Mouse (Mus musculus) urinary bladder, adult 18-20 months (tissue): Measurements from ENCODE around the gene Gcnt4.
"Not testable (repeated sequence)": the region's sequence is repeated elsewhere in the genome, so short reads cannot be mapped to it uniquely, and the experiment has no call there.

Experiments
- DNase-seq, 2 experiments: peaks; one replicate each; pipeline ENCODE4 v3.0.0; 2022; ENCODE audit warnings: low spot score in 2 of 2, mixed read lengths in 2 of 2

Gcnt4 gene

DNA sequence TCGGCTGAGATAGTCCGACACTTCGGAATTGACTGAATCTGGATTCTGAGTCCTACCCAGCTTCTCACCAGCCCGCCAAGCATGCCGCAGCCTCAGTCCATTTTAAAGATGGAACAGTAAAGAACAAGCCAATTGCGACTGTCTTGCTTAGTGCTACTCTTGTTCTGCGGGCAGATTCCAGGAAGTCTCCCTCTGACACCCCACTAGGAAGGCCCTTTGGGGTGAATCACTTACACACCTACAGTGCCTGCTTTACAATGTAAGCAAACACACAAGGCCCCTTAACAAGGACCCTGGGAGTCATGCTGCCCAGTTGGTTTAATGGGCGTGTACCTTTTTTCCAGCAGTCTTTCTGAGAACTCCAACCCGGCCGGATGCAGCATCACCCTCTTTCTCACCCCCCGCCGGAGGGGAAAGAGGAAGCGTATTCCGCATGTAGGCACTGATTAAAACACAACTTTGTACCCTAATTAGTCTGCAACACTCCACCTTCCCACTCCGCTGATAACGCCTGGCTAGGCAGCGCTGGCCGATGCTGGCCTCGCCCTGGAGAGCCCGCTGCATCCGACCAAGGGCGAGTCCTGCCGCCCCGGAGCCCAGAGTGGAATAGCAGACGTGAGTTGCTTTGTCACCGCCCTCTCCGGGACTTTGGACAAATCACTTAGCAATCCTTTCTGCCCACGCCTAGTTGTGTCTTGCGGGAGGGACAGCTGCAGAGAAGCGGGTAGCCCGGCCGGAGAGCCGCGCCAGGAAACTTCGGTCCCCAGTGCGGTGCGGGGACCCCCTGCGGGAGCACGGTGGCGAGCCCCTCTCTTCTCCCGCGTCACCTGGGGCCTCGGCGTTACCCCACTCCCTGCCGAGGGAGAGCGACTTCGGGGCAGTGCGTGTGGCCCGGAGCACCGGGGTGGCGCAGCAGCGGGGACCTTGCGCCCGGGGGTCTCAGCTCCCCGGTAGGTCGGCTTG is at the start of gene Gcnt4:
Gcnt4 (plus strand) TSS at position 691 of the 963 bp plus-strand sequence.
- peak; percentile 41 to 45 for DNase-seq

DNA sequence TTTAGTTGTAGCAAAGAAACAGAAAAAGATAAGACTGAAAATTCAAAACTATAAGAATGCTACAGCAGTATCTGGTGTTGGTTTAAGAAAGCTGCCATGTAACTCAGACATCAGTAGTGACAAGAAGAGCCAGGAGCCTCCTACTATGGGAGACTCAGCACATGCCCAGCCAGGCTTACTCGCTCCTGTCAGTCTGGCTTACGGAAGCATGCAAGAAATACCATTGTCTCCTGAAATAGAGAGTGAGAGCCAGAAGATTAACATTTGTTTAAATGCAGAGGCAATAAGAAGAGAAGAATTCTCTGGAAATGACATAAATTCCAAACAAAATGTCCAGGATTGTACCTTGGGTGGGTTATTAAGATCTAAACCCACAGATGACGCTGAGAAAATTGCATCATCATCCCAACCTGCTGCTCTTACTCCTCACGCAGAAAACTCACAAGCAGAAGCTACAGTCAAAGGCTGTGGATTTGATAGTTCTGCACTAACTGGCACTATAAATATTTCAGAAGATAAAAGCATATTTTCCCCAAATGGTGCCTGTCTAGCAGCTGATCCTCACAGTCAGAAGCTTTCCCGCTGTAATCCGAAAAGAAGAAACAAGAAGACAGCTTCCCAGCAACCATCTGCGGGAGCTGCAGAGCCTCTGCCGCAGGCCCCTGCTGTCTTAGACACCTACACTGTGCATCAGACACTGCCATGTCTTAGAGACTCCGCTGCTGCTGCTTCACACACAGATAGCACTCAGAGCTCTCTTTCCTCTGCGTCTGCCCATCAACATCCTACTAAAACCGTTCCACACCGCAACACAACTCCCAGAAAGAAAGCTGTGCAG is 46.0 kb upstream of the Gcnt4 start:
- no peak for DNase-seq

DNA sequence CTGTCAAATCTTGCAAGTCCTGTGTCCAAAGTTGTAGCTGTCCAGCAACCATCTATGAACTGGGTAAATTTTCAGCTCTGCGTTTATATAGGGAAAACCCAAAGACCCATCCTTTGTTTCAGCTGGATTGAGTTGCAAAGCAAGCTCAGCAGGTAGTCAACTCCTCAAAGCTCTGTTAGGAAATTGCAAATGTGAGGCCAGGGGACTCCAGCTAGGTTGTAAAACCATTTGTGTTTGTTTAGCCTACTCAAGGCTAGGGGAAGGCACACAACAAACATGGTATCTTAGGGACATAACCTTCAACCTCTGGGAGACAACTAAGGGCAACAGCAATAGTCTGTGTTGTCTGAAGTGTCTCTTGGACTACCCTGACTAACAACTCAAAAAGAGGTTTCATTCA is 40.0 kb upstream of the Gcnt4 start:
- DNase-seq: no peak

DNA sequence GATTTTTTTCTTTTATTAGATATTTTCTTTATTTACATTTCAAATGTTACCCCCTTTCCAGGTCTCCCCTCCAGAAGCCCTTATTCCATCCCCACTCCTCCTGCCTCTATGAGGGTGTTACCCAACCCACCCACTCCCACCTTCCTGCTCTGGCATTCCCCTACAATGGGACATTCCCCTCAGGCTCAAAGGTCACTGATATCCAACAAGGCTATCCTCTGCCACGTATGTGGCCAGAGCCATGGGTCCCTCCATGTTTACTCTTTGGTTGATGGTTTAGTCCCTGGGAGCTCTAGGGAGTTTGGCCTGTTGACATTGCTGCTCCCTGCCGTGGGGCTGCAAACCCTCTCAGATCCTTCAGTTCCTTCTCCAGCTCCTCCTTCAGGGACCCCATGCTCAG is 34.5 kb upstream of the Gcnt4 start:
- no peak for DNase-seq

DNA sequence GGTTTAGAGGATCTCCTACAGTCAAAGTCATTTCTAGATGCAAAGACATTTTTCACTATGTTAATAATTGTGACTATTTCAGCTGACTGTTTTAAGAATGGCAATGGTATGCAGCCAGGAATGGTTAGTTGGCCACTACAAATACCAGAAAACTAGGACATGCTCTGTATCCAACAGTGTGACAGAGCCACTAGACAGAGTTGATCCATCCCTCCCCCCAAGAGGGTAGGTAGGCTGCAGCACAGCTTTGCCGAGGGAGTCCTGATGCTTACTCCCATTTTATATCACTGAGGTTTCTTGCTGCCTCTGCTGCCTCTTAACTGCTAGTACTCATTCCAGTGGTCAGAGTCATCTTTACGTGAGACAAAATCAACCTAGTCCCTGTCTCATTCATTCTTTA is 29.3 kb upstream of the Gcnt4 start:
- no peak for DNase-seq

DNA sequence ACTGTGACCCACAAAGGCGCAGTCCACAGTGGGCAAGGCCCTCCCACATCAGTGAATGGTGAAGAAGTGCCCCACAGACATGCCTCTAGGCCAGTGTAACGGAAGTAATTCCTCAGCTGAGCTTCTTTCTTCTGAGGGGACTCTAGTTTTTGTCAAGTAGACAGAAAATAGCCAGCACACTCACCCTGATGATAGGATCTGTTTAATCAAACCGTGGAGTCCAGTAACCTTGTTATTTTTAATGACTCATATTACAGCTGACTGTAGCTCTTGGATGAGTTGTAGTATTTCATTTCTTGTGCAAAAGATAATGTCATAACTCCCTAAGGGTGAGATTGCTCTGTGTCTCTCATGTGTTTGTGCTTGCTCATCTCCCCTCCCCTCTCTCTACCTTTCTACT is 17.8 kb upstream of the Gcnt4 start:
- no peak for DNase-seq

DNA sequence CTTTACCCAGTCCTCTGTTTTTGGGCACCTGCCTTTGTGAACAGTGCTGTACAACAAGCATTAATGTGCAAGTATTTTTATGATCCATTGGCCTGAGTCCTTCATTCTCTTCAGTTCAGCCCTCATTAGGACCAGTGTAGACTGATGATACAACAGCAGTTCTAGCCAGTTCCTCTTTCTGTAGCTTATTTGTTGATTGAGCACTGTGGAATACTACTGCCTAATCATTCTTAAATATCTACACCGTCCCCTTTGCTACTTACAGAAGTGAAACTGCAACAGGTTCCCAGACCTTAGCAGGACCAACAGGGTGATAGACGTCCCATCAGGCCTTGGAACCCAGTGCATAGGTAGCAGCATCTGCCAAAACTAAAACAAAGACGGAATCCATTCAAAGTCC is 13.3 kb upstream of the Gcnt4 start:
- DNase-seq: no peak

DNA sequence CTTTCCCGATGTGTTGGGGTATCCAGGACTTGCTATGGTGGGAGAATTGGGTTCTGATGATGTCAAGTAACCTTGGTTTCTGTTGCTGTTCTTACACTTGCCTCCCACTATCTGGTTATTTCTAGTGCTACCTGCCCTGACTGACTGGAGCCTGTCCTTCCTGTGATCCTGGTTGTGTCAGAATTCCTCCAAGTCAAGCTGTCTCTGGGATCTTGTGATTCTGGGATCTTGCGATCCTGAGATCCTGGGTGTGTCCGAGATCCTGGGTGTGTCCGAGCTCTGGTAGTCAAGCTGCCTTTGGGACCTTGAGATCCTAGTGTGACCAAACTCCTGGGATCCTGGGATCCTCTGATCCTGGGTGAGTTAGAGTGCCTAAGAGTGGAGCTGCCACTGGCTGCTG is 1.4 kb upstream of the Gcnt4 start:
- DNase-seq: not testable (repeated sequence)

DNA sequence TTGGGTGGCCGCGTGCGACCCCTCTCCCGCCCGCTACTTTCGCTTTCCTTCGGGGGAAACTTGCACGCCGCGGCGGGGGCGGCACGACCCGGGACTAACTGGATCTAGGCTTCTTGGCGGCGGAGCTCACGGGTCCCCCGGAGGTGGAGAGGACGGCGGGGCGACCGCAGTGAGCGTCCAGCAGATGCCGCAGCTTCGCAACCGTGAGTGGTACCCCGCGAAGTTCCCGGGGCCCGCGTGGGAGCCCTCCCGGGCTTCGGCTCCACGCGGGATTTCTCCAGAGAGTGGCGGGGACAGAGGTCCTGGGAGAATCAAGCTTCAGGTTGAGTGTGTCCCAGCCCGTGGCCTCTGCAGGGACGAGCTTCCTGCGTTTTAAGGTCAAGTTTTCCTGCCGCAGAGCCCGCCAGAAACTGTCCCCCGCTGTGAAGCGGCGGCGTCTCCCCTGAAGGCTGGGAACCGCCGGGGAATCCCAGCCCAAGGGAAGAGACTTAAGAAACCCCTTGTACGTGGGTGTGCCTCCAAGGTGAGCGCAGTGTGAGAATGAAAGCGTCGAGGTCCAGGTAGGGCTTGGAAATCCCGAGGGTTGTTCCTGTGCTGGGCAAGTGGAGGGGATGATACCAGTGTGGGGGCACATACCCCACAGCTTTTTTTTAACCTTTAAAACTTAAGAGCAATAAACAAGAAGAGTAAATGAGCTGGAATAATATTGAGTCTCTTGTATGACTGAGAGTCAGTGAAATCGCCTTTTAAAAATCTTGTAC is 676 bp downstream of the Gcnt4 start:
- peak in 1 of 2 experiments; percentile 18 for DNase-seq

DNA sequence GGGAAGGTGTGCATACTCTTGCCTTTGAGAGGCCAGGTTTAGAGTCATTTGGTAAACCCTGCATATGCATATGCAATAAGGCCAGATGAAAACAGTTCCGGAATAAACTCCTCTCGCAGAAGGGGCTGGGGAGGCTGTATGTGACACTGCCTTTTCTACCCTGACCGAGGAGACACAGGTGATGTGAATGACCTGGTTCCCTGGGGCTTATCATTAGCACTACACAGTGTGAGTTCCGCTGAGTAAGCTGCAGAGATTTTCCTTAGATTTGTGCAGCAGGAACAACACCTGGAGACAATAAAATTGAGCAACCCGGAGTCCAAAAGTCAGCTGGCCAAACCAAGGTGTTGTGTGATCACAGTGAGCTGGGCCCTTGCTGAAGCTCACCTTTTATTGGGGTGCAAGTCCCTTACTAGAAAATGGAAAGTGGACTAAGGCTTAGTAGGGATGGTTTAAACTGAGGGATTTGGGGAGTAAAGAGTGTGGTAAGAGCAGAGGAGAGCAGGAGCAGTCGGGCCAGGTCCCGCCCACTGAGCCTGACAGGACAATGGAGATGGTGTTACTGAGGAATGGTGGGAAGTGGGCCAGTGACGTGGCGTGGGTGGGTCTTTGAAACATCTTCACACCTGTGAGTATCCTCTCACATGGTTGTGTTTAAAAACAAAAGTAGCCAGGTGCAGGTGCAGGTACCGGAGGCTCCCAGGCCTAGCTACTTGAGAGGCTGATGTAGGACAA is 1.7 kb downstream of the Gcnt4 start:
- no peak for DNase-seq

DNA sequence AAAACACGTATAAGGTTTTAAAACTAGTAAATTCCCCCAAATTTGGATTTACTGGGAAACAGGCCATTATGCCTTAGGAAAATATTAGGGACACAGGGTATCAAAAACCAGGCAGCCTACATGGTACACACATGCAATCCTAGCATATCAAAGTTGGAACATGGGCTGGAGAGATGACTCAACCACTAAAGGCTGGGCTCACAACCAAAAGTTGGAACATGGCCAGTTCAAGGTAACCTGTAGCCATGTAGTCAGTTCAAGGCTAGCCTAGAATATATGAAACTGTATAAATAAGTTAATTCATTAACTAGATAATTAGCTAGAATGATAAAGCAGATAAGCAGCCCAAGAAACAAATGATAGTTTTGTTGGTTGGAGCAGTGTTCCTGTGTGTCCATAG is 3.3 kb downstream of the Gcnt4 start:
- no peak for DNase-seq

DNA sequence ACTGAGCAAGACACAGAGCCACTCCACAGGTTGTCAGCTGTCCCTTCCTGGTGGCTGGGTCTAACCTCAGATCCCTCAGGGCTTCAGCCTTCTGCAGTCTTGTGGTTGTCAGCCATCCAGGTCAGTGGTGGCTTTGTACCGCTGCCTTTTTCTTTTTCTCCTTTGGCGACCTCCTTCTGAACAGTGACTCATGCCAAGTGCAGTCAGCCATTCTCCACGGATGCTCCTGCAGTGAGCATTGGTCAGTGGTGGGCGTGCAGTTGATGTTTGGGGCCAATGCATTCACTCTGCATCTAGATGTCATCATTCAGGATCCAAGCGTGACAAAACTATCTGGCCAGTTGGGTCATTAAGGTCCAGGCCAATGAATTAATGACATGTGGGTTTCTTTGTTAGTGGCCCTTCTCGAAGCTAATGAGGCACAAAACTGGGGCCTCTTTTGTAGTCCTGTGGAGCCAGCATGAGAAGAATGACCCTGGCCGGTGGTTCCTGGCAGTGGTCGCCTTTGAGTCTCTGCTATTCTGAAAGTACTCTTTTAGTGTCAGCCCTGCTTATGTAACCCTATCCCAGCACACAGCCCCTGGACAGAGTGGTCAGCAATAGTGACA is 4.0 kb downstream of the Gcnt4 start:
- no peak for DNase-seq

DNA sequence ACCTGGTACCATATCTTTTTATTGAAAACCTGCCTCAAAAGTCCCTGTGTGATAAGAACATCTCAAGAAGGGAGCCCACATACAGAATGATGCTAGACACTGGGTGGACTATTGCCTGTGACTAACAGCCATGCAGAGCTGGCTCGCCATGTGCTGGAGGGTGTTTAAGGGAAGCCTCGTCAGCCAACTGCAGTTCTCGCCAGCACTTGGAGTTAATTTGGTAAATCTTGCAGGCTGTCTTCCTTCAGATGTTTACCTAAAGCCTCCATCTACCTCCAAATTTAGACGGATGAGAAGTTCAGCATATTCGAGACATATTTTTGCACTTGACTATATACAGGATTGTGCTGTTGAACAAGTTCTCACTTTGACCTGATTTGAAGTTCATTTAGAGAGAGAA is 8.3 kb downstream of the Gcnt4 start:
- DNase-seq: no peak

DNA sequence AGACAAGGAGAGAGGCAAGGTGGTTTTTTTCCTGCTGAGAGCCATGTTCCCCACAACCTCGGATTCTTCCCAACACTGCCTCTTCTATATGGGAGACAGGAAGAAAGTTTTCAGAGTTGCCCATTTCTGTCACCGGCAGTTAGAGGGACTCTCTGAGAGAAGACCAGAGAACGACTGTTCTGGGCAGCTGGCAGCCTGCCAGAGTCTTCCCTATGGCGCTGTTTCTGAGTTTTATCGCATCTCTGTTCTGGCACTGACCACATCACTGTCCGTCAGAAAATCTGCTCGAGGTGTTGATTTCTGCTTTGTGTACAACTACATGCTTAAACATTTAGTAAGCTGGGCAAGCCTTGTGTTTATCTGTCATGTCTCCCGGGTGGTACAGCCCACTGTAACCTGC is 8.9 kb downstream of the Gcnt4 start:
- no peak for DNase-seq

DNA sequence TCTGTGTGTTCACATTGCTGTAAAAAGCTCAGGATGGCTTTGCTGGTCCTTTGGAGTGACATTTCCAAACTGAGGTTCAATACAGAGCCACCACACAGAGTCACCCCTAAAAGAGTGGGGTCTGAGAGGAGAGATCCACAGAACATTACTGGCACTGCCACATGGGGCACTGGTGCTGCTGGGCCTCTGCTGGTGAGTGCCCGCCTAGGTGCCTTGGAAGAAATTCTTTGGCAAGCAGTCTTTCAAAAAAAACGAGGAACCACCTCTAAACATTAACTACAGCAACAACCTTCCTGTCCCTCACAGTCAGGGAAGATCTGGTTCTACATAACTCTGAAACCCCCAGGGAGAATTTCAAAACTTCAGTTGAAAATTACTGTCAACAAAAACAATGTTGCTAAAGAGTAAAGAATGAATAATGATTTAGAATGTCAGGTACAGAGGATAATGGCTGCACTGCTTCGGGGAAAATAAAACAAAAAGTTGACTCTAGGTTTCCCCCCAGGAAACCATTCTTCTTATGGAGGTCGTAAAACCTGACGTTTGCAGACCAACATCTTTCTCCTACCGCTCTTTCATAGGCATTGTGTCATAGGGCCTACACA is 11.8 kb downstream of the Gcnt4 start:
- no peak for DNase-seq

DNA sequence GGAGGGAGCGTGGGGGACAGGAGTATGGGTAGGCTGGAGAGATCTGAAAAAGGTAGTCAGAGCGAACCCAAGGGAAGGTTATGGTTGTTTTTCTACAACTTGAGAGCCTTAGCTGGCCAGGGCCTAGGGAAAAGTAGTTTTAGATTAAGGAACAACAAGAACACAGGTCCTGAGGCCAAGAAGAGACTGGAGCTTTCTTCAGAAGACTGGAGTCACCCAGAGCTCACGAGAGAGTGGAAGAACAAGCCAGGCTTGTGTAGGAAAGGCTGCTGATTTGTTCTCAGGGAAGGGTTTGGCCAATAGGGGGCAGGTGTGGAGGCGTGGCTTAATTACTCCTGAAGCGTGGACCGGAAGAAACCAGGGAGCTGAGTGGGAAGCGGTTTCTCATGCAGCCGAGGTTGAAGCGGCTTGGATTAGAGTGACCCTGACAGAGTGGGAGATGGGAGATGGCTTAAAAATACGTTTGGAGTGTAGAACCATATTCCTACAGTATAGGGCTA is 12.6 kb downstream of the Gcnt4 start:
- DNase-seq: no peak

DNA sequence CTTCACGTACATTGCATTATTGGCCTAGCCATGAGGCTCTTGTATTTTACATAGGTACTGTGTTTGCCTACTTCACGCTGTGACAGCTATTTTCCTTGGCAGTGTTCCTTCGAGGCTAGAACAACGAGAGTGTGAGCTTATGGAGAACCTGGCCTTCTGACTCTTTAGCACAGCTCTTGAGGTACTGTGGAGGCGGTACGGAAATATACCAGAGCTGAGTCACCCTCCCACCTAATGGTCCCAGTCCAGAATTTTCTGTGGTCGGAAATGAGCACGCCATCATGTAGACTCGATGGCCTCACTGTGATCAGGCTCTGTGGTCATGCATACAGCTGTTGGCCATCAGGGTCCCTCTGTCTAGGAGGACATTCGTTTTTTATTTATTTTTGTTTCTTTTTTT is 15.2 kb downstream of the Gcnt4 start:
- DNase-seq: no peak

DNA sequence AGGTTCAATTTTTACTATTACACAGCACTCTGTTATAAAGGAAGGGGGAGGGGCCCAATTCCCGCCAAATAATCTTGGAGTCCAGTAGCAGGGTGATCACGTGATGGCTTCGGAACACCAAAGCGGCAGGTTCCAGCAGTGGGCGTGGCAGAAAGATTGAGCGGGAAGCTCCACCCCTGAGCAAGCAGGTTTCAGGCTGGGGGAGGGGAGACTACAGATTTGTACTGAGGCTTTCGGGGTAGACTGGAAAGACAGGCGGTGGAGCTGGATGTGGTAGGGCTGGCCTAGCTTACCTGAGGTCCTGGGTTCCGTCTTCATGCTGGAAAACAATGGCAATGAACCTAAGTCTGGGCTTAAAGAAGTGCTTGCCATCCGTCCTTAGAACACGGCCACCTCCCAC is 17.0 kb downstream of the Gcnt4 start:
- DNase-seq: not testable (repeated sequence)

DNA sequence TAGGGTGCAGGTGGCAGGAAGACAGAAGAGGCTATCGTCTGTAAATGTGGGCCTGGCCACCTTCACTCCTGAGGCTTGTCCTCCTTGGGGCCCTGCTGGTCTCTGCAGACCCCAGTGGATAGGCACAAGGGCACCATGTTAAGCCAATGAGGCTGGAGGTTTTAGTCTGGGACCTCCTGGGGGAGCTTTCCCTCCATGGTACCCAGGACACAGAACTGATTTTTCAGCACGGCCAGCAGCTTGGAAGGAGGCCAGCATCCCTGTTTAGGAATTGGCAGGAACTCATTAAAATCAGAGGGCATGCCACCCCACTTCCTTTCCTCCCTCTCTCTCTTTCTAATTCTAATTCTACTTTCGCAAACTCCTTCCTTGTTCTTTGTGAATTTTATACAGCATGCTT is 19.1 kb downstream of the Gcnt4 start:
- no peak for DNase-seq

DNA sequence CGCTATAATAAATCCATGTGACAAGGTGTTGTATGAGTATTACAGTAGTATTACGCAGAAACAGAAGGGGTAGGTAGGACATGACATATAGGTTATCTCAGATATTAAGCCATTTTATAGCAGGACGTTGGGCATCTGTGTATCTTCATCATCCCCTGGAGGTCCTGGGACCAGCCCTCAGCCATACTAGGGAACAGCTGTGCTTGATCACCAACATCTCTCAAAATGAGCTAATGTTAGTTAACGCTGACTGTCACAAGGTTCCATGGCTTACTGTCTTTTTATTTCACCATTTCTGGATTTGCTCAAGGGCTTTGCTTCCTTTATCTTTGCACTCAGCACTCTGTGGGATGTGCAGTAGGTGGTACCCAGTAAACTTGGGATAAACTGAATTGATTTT is 21.3 kb downstream of the Gcnt4 start:
- no peak for DNase-seq
